Mouse (Mus musculus) G1E (cell line): ENCODE results near the gene Cldn5.

Source experiments
- CTCF ChIP-seq: IDR thresholded peaks from 2 replicates; pipeline ENCODE4 v1.5.1; 2012; ENCODE audit warnings: low read depth, low read length, inconsistent platforms, mixed read lengths
- POLR2AphosphoS5 ChIP-seq: IDR thresholded peaks from 2 replicates; pipeline ENCODE4 v1.6.1; 2012; ENCODE audit warnings: low read depth, low read length, inconsistent platforms; ENCODE audit not compliant: insufficient replicate concordance
- TAL1 ChIP-seq: conservative IDR thresholded peaks from 2 replicates; pipeline ENCODE4 v1.6.1; 2012; ENCODE audit warnings: low read depth, low read length, inconsistent platforms, mixed read lengths

DNA sequence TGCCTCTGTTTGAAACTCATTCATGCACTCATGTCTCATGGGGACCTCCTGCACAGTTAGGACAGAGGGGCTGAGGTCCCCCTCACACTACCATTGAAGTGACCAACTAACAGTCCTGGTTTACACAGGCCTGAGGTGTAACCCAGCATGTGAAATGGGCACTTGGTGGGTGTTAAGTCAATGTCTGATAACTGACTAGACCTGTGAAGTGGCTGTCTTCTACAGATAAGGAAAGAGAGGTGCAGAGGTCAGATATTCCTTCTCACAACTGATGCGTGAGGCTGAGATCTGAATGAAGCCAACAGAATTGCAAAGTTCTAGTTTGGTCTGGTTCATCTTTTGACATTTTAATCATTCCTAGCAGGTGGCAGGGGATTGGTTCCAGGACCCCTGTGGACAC lies 8.8 kb downstream of the Cldn5 start:
- TF ChIP-seq CTCF = no peak
- TF ChIP-seq POLR2AphosphoS5 = no peak
- TF ChIP-seq TAL1 = 0 out of 2 replicates have a peak, but pooled peaks have one; percentile 11
